Mouse (Mus musculus): ENCODE measurements around the gene Ece1.

GRCm38 (mm10) chr4:137861461-137862011 is 501 bp upstream of the Ece1 start:
- TF ChIP-seq CTCF (IDR thresholded peaks at IDR 0.05; ENCODE audit: insufficient read depth, low read length), result no peak
- TF ChIP-seq POLR2A (IDR thresholded peaks at IDR 0.05; ENCODE audit: borderline replicate concordance, extremely low read depth, low read depth, low read length), result no peak

Data from lung, adult 2 months (tissue).